Mouse (Mus musculus): Measurements from ENCODE around the gene Haus6. TPM values are rescaled to one million over a fixed set of nuclear protein-coding genes. Genes with fewer than 3 reads are reported as not detected.
"Not testable (repeated sequence)": the region's sequence is repeated elsewhere in the genome, so short reads cannot be mapped to it uniquely, and the experiment has no call there.

Haus6 gene
- polyA plus RNA-seq, 1 experiment from 2014 or later: 16.1 TPM

DNA sequence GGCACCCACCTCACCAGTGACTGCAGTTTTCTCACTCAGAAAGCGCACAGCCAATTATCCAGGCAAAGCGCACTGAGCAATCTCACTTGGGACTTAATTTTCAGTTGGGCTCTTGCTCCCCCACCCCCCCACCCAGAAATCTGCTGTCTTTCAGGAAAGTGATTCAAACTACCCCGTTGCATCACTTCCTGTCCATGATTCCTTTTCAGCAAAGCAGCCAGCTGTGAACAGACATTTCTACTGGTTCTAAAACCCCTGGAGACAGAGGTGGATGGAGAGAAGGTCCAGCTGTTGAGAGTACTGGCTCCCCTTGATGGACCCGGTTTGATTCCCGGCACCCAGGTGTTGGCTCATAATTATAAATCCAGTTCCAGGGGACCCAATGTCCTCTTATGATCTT is 13.6 kb upstream of the Haus6 start:
- no peak for ATAC-seq (ENCODE audit: insufficient number of reproducible peaks, low FRiP score)
- Histone ChIP-seq H3K27me3 (replicated peaks) (no peaks in the 10 kb centered on the region), H3K4me2 (no peak overlapping the region), H3K36me3 (no peaks in the 10 kb centered on the region), H3K4me3 (no peak overlapping the region), H3K27ac (ENCODE audit: poor library complexity, severe bottlenecking) (no peak overlapping the region), H3K9me3 (replicated peaks) (no peaks in the 10 kb centered on the region), H3K4me1 (replicated peaks) (no peaks in the 10 kb centered on the region), H3K9ac (no peak overlapping the region)
- 76% methylated on average over 5 of the region's 5 CpGs for WGBS

GRCm38 (mm10) chr4:86622532-86622931 is 10.7 kb upstream of the Haus6 start:
- H3K27me3 ChIP-seq (replicated peaks); H3K4me3 ChIP-seq; H3K9ac ChIP-seq; ATAC-seq (ENCODE audit: insufficient number of reproducible peaks, low FRiP score); H3K4me1 ChIP-seq (replicated peaks); H3K27ac ChIP-seq (ENCODE audit: poor library complexity, severe bottlenecking); H3K9me3 ChIP-seq (replicated peaks); H3K4me2 ChIP-seq; H3K36me3 ChIP-seq: not testable (repeated sequence)
- WGBS: 74% methylated on average over 1 of the region's 1 CpGs

GRCm38 (mm10) chr4:86622116-86622515 is 10.3 kb upstream of the Haus6 start:
- no peak overlapping the region for H3K4me2 ChIP-seq
- H3K36me3 ChIP-seq: no peaks in the 10 kb centered on the region
- 66% methylated on average over 3 of the region's 3 CpGs for WGBS
- no peak overlapping the region for H3K4me3 ChIP-seq
- H3K9ac ChIP-seq: no peak overlapping the region
- H3K4me1 ChIP-seq (replicated peaks): no peaks in the 10 kb centered on the region
- H3K27me3 ChIP-seq (replicated peaks): no peaks in the 10 kb centered on the region
- H3K27ac ChIP-seq (ENCODE audit: poor library complexity, severe bottlenecking): no peak overlapping the region
- no peak for ATAC-seq (ENCODE audit: insufficient number of reproducible peaks, low FRiP score)
- H3K9me3 ChIP-seq (replicated peaks): no peaks in the 10 kb centered on the region

GRCm38 (mm10) chr4:86620506-86620905 is 8.7 kb upstream of the Haus6 start:
- Histone ChIP-seq H3K9me3 (replicated peaks) (no peaks in the 10 kb centered on the region), H3K4me1 (replicated peaks) (no peaks in the 10 kb centered on the region), H3K9ac (no peak overlapping the region), H3K36me3 (no peaks in the 10 kb centered on the region), H3K4me3 (no peak overlapping the region), H3K4me2 (no peak overlapping the region), H3K27me3 (replicated peaks) (no peaks in the 10 kb centered on the region), H3K27ac (ENCODE audit: poor library complexity, severe bottlenecking) (no peak overlapping the region)
- 67% methylated on average over 2 of the region's 2 CpGs for WGBS
- ATAC-seq (ENCODE audit: insufficient number of reproducible peaks, low FRiP score): no peak

DNA sequence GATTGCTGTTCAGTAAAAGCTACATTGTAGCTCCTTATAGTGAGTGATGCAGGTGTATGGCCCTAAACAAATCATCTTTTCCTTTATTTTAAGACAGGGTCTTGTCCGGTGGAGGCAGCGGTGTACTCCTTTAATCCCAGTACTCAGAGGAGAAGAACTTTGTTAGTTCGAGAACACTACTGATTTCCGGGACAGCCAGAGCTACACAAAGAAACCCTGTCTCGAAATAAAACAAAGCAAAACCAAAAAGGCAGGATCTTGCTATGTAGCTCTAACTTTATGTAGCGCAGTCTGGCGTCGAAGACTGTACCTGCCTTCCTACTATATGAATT is 400 bp upstream of the Haus6 start:
- peaks cover 7% of the 10 kb centered on the region for H3K4me1 ChIP-seq (replicated peaks)
- peak overlapping the region; percentile 39; the same call in 1 of the 2 replicates for H3K27ac ChIP-seq (ENCODE audit: poor library complexity, severe bottlenecking)
- peak overlapping the region; percentile 79 for H3K9ac ChIP-seq
- peak overlapping the region; percentile 78 for H3K4me2 ChIP-seq
- peak overlapping the region; percentile 96 for H3K4me3 ChIP-seq
- H3K9me3 ChIP-seq (replicated peaks): no peaks in the 10 kb centered on the region
- H3K27me3 ChIP-seq (replicated peaks): no peaks in the 10 kb centered on the region
- WGBS: 31% methylated on average over 8 of the region's 8 CpGs
- ATAC-seq (ENCODE audit: insufficient number of reproducible peaks, low FRiP score): peak; percentile 20; the same call in 1 of the 2 replicates
- peaks cover under 1% of the 10 kb centered on the region for H3K36me3 ChIP-seq

DNA sequence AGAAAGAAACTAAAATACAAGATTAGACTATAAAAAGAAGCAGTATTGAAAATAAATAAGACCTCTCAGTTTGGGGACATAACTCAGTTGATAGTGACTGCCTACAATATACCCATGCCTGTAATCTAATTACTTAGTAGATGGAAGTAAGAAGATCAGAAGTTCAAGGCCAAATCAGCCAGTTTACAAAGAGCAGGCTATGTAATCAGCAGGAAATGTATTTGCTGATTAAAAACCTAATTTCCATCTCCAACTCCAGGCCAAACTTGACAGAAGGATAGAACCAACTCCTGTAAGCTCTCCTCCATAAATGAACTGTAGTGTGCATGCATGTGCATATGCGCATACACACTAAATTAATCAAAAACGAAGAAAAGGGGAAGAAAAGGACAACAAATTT is 20.6 kb downstream of the Haus6 start:
- no peak overlapping the region for H3K4me3 ChIP-seq
- no peak overlapping the region for H3K9ac ChIP-seq
- 89% methylated on average over 2 of the region's 2 CpGs for WGBS
- H3K27me3 ChIP-seq (replicated peaks): no peaks in the 10 kb centered on the region
- no peak for ATAC-seq (ENCODE audit: insufficient number of reproducible peaks, low FRiP score)
- no peaks in the 10 kb centered on the region for H3K9me3 ChIP-seq (replicated peaks)
- no peak overlapping the region for H3K27ac ChIP-seq (ENCODE audit: poor library complexity, severe bottlenecking)
- no peaks in the 10 kb centered on the region for H3K4me1 ChIP-seq (replicated peaks)
- H3K4me2 ChIP-seq: no peak overlapping the region
- H3K36me3 ChIP-seq: peaks cover 46% of the 10 kb centered on the region

DNA sequence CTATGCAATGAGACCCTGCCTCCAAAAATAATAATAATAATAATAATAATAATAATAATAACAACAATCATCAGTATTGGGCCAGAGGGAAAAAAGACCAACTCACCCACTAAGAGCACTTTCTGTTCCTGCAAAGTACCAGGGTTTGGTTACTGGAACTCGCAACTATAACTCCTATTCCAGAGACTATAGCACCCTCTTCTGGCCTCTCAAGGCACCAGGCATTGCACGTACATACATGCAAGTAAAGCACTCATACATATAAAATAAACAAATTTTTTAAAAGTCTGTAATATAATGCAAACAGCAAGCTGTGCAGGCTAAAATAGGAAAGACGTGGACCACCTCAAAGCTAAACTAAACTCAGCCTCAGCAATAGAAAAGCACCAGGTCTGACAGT is 23.6 kb downstream of the Haus6 start:
- Histone ChIP-seq H3K27me3 (replicated peaks) (no peaks in the 10 kb centered on the region), H3K9me3 (replicated peaks) (no peaks in the 10 kb centered on the region), H3K9ac (no peak overlapping the region), H3K4me1 (replicated peaks) (no peaks in the 10 kb centered on the region), H3K4me2 (no peak overlapping the region), H3K27ac (ENCODE audit: poor library complexity, severe bottlenecking) (no peak overlapping the region), H3K36me3 (peaks cover 68% of the 10 kb centered on the region), H3K4me3 (no peak overlapping the region)
- WGBS: 89% methylated on average over 3 of the region's 3 CpGs
- no peak for ATAC-seq (ENCODE audit: insufficient number of reproducible peaks, low FRiP score)

DNA sequence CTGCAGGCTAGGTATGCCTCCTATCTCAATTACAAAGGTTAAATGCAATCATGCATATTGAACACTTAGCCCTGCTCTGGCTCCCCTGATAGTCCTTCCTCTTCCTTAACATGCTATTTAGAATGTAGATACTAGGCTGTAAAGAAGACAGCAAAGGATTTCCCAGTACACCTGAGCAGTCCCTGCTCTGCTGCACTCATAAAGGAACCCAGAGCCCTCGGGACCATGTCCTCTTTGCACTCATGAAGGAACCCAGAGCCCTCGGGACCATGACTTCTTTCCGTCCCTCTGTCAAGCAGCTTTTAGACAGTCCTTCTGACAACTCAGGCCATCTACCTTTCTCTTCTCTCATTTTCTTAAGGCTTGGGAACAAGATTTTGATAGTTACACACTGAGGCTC is 31.3 kb downstream of the Haus6 start:
- no peaks in the 10 kb centered on the region for H3K27me3 ChIP-seq (replicated peaks)
- H3K4me2 ChIP-seq: no peak overlapping the region
- 83% methylated on average over 3 of the region's 3 CpGs for WGBS
- no peak overlapping the region for H3K9ac ChIP-seq
- no peak for ATAC-seq (ENCODE audit: insufficient number of reproducible peaks, low FRiP score)
- H3K4me1 ChIP-seq (replicated peaks): peaks cover 15% of the 10 kb centered on the region
- no peak overlapping the region for H3K27ac ChIP-seq (ENCODE audit: poor library complexity, severe bottlenecking)
- no peak overlapping the region for H3K4me3 ChIP-seq
- no peaks in the 10 kb centered on the region for H3K9me3 ChIP-seq (replicated peaks)
- H3K36me3 ChIP-seq: peaks cover 54% of the 10 kb centered on the region

DNA sequence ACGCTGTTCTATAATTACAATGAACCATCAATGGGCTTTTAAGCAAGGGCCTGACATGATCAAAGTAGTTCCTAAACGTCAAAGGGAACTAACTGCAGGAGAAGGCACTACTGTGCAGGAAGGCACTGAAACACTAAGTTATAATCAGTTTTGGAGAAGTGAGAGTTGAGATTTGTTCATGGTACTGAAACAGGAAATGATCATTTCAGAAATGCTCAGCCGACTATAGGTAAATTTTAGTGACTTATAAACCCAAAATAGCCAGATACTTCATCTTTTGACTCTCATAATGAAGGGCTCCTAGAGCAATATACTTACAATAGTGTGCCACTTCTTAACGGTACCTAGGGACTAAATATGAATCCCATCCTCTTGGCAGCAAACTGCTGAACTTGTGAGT is 31.8 kb downstream of the Haus6 start:
- Histone ChIP-seq H3K9me3 (replicated peaks) (no peaks in the 10 kb centered on the region), H3K4me3 (no peak overlapping the region), H3K4me2 (no peak overlapping the region), H3K9ac (no peak overlapping the region), H3K36me3 (peaks cover 49% of the 10 kb centered on the region), H3K4me1 (replicated peaks) (peaks cover 15% of the 10 kb centered on the region), H3K27ac (ENCODE audit: poor library complexity, severe bottlenecking) (no peak overlapping the region), H3K27me3 (replicated peaks) (no peaks in the 10 kb centered on the region)
- ATAC-seq (ENCODE audit: insufficient number of reproducible peaks, low FRiP score): no peak
- 73% methylated on average over 4 of the region's 4 CpGs for WGBS

- peaks cover 21% of the 10 kb centered on the region for H3K36me3 ChIP-seq
- 8% methylated on average over 11 of the region's 11 CpGs for WGBS
- H3K27ac ChIP-seq (ENCODE audit: poor library complexity, severe bottlenecking): peak overlapping the region; percentile 91
- H3K4me1 ChIP-seq (replicated peaks): peaks cover 15% of the 10 kb centered on the region
- no peaks in the 10 kb centered on the region for H3K27me3 ChIP-seq (replicated peaks)
- peak overlapping the region; percentile 91 for H3K4me3 ChIP-seq
- ATAC-seq (ENCODE audit: insufficient number of reproducible peaks, low FRiP score): no peak
- no peaks in the 10 kb centered on the region for H3K9me3 ChIP-seq (replicated peaks)
- H3K9ac ChIP-seq: peak overlapping the region; percentile 95
- peak overlapping the region; percentile 94 for H3K4me2 ChIP-seq
Measured at GRCm38 (mm10) chr4:86576630-86577225, 35.1 kb downstream of the Haus6 start.

DNA sequence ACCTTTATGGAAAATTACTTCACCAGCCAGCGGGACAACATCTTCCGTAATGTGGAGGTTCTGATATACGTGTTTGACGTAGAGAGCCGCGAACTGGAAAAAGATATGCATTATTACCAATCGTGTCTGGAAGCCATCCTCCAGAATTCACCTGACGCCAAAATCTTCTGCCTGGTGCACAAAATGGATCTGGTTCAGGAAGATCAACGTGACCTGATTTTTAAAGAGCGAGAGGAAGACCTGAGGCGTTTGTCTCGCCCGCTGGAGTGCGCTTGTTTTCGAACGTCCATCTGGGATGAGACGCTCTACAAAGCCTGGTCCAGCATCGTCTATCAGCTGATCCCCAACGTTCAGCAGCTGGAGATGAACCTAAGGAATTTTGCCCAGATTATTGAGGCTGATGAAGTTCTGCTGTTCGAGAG is 35.7 kb downstream of the Haus6 start:
- H3K4me1 ChIP-seq (replicated peaks): peaks cover 15% of the 10 kb centered on the region
- ATAC-seq (ENCODE audit: insufficient number of reproducible peaks, low FRiP score): no peak
- H3K4me3 ChIP-seq: peak overlapping the region; percentile 91
- H3K4me2 ChIP-seq: peak overlapping the region; percentile 94
- H3K9ac ChIP-seq: peak overlapping the region; percentile 95
- H3K9me3 ChIP-seq (replicated peaks): no peaks in the 10 kb centered on the region
- under 1% methylated on average over 20 of the region's 20 CpGs for WGBS
- H3K27me3 ChIP-seq (replicated peaks): no peaks in the 10 kb centered on the region
- H3K27ac ChIP-seq (ENCODE audit: poor library complexity, severe bottlenecking): peak overlapping the region; percentile 91
- peaks cover 21% of the 10 kb centered on the region for H3K36me3 ChIP-seq

Measured in heart, embryonic 12.5 days (tissue).